Mouse (Mus musculus) heart, embryonic 14.5 days (tissue): ENCODE measurements around the gene Pml. TPM values are rescaled to one million over a fixed set of nuclear protein-coding genes. Genes with fewer than 3 reads are reported as not detected.

Source experiments
- ATAC-seq: fragments of 200-750 bp; cut with Nextera tagmentation; 2 replicates; pipeline ENCODE4 v1.8.0; 2017; ENCODE audit warnings: low read depth, moderate TSS enrichment; ENCODE audit not compliant: insufficient number of reproducible peaks, insufficient read depth, low FRiP score
- H3K27ac ChIP-seq, 2 experiments: fragments of 200-500 bp in 1 of 2; fragments of 300-500 bp in 1 of 2; sonication (generic) in 1 of 2; replicated peaks in 1 of 2; 2 replicates each; pipeline ENCODE4 v1.5.1; 2012 to 2014; ENCODE audit warnings: low read depth in 2 of 2, low read length in 2 of 2, control low read depth in 1 of 2, mild to moderate bottlenecking in 1 of 2, mixed read lengths in 1 of 2; ENCODE audit not compliant: control insufficient read depth in 1 of 2, insufficient read depth in 1 of 2
- H3K27me3 ChIP-seq: fragments of 300-500 bp; sonication (generic); 2 replicates; pipeline ENCODE4 v1.6.1; 2014; ENCODE audit warnings: mild to moderate bottlenecking, low read length, control low read depth; ENCODE audit not compliant: control insufficient read depth, insufficient read depth
- H3K36me3 ChIP-seq: fragments of 300-500 bp; sonication (generic); 2 replicates; pipeline ENCODE4 v1.6.1; 2014; ENCODE audit warnings: mild to moderate bottlenecking, control low read depth, low read length, mixed read lengths; ENCODE audit not compliant: control insufficient read depth, insufficient read depth
- H3K4me1 ChIP-seq, 2 experiments: fragments of 200-500 bp in 1 of 2; fragments of 300-500 bp in 1 of 2; sonication (generic) in 1 of 2; 2 replicates each; pipeline ENCODE4 v1.6.1; 2012 to 2014; ENCODE audit warnings: low read length in 2 of 2, control low read depth in 1 of 2, mixed read lengths in 1 of 2; ENCODE audit not compliant: control insufficient read depth in 2 of 2, insufficient read depth in 2 of 2
- H3K4me2 ChIP-seq: fragments of 300-500 bp; sonication (generic); 2 replicates; pipeline ENCODE4 v1.6.1; 2014; ENCODE audit warnings: mild to moderate bottlenecking, low read length
- H3K4me3 ChIP-seq, 2 experiments: fragments of 200-500 bp in 1 of 2; fragments of 300-500 bp in 1 of 2; sonication (generic) in 1 of 2; 2 replicates each; pipeline ENCODE4 v1.5.1; 2012 to 2014; ENCODE audit warnings: low read length in 2 of 2, mild to moderate bottlenecking in 2 of 2, control low read depth in 1 of 2, low read depth in 1 of 2, moderate library complexity in 1 of 2; ENCODE audit not compliant: control insufficient read depth in 1 of 2, insufficient read depth in 1 of 2
- H3K9ac ChIP-seq: fragments of 300-500 bp; sonication (generic); 2 replicates; pipeline ENCODE4 v1.6.1; 2014; ENCODE audit warnings: mild to moderate bottlenecking, low read length
- H3K9me3 ChIP-seq: fragments of 300-500 bp; sonication (generic); 2 replicates; pipeline ENCODE4 v1.6.1; 2016; ENCODE audit warnings: low read length, control low read depth; ENCODE audit not compliant: control insufficient read depth
- WGBS: fragments of 180-500 bp; shearing (Covaris S2); extraction: QIAGEN DNeasy Blood & Tissue Kit; methylation state at CpG from one replicate; pipeline ENCODE4 v1.1.7; 2014; 5-methylcytosine and 5-hydroxymethylcytosine counted together
- polyA plus RNA-seq: library from polyadenylated mRNA; unstranded; fragments of >200 nt; fragmentation: Nextera tagmentation; extraction: Ambion mirVana; gene quantifications from 2 replicates; pipeline ENCODE4 v1.2.1, GENCODE M21; 2014

The Pml gene
- polyA plus RNA-seq, 1 experiment from 2014 or later, result 11.0 TPM

- no peak for ATAC-seq
- no peak overlapping the region for H3K9ac ChIP-seq
- peaks cover 15 to 25% of the 10 kb centered on the region in 2 experiments for H3K4me1 ChIP-seq
- no peak overlapping the region for H3K27ac ChIP-seq
- no peak overlapping the region for H3K4me2 ChIP-seq
- H3K27me3 ChIP-seq, result no peaks in the 10 kb centered on the region
- H3K36me3 ChIP-seq, result no peaks in the 10 kb centered on the region
- H3K4me3 ChIP-seq, result no peak overlapping the region
- 77% methylated on average over 5 of the region's 5 CpGs for WGBS
- H3K9me3 ChIP-seq, result no peaks in the 10 kb centered on the region
These were observed 26.8 kb upstream of the Pml start for GRCm38 (mm10) chr9:58276346-58276745.

GRCm38 (mm10) chr9:58275797-58276196 lies 26.2 kb upstream of the Pml start:
- peak overlapping the region; percentile 89 to 91 for H3K27ac ChIP-seq
- no peak overlapping the region for H3K4me3 ChIP-seq
- no peak for ATAC-seq
- no peaks in the 10 kb centered on the region for H3K36me3 ChIP-seq
- peak overlapping the region; percentile 54 for H3K9ac ChIP-seq
- peak overlapping the region; percentile 51 for H3K4me2 ChIP-seq
- H3K4me1 ChIP-seq, result peaks cover 15 to 25% of the 10 kb centered on the region in 2 experiments
- H3K27me3 ChIP-seq, result no peaks in the 10 kb centered on the region
- 79% methylated on average over 3 of the region's 3 CpGs for WGBS
- no peaks in the 10 kb centered on the region for H3K9me3 ChIP-seq

GRCm38 (mm10) chr9:58275115-58275774 lies 25.7 kb upstream of the Pml start:
- peak overlapping the region; percentile 89 to 91 for H3K27ac ChIP-seq
- no peaks in the 10 kb centered on the region for H3K36me3 ChIP-seq
- peak; percentile 80 for ATAC-seq
- no peaks in the 10 kb centered on the region for H3K27me3 ChIP-seq
- H3K9me3 ChIP-seq, result no peaks in the 10 kb centered on the region
- peak overlapping the region; percentile 54 for H3K9ac ChIP-seq
- 13% methylated on average over 8 of the region's 8 CpGs for whole genome bisulfite sequencing
- H3K4me1 ChIP-seq, result peaks cover 15 to 21% of the 10 kb centered on the region in 2 experiments
- peak overlapping the region; percentile 51 for H3K4me2 ChIP-seq
- no peak overlapping the region for H3K4me3 ChIP-seq

GRCm38 (mm10) chr9:58274626-58275025 lies 25.0 kb upstream of the Pml start:
- Histone ChIP-seq H3K9me3 (no peaks in the 10 kb centered on the region), H3K4me3 (no peak overlapping the region), H3K4me2 (peak overlapping the region; percentile 51), H3K27me3 (no peaks in the 10 kb centered on the region), H3K9ac (0 out of 2 replicates have a peak overlapping the region, but pooled peaks have one; percentile 54), H3K36me3 (no peaks in the 10 kb centered on the region), H3K27ac (peak overlapping the region; percentile 30 to 89; a peak in 3 of 4 replicates), H3K4me1 (peaks cover 13 to 21% of the 10 kb centered on the region in 2 experiments)
- WGBS, result 26% methylated on average over 3 of the region's 3 CpGs
- no peak for ATAC-seq

- Histone ChIP-seq H3K9me3 (no peaks in the 10 kb centered on the region), H3K4me3 (no peak overlapping the region), H3K27me3 (no peaks in the 10 kb centered on the region), H3K36me3 (no peaks in the 10 kb centered on the region), H3K4me2 (no peak overlapping the region), H3K27ac (peak overlapping the region; percentile 30 to 89; a peak in 3 of 4 replicates), H3K9ac (no peak overlapping the region), H3K4me1 (peaks cover 13 to 21% of the 10 kb centered on the region in 2 experiments)
- ATAC-seq, result no peak
- WGBS, result 79% methylated on average over 7 of the region's 7 CpGs
These were observed 24.6 kb upstream of the Pml start for GRCm38 (mm10) chr9:58274101-58274604.

GRCm38 (mm10) chr9:58272855-58273254 lies 23.3 kb upstream of the Pml start:
- H3K4me1 ChIP-seq, result peaks cover 13 to 21% of the 10 kb centered on the region in 2 experiments
- H3K4me3 ChIP-seq, result no peak overlapping the region
- H3K9ac ChIP-seq, result no peak overlapping the region
- no peaks in the 10 kb centered on the region for H3K9me3 ChIP-seq
- WGBS, result 78% methylated on average over 9 of the region's 9 CpGs
- no peak overlapping the region for H3K4me2 ChIP-seq
- ATAC-seq, result no peak
- no peak overlapping the region for H3K27ac ChIP-seq
- no peaks in the 10 kb centered on the region for H3K36me3 ChIP-seq
- H3K27me3 ChIP-seq, result no peaks in the 10 kb centered on the region

GRCm38 (mm10) chr9:58272068-58272541 lies 22.5 kb upstream of the Pml start:
- no peaks in the 10 kb centered on the region for H3K27me3 ChIP-seq
- H3K9ac ChIP-seq, result no peak overlapping the region
- H3K4me3 ChIP-seq, result no peak overlapping the region
- no peaks in the 10 kb centered on the region for H3K36me3 ChIP-seq
- no peaks in the 10 kb centered on the region for H3K9me3 ChIP-seq
- no peak for ATAC-seq
- H3K4me2 ChIP-seq, result no peak overlapping the region
- 79% methylated on average over 2 of the region's 2 CpGs for WGBS
- H3K4me1 ChIP-seq, result peaks cover 13 to 23% of the 10 kb centered on the region in 2 experiments
- no peak overlapping the region for H3K27ac ChIP-seq
